Mouse (Mus musculus) B cell, adult (primary cell): Measurements from ENCODE around the gene D1Ertd622e. TPM values are rescaled to one million over a fixed set of nuclear protein-coding genes. Genes with fewer than 3 reads are reported as not detected.

Source experiments
- total RNA-seq: library from RNA; stranded (reverse); gene quantifications from 4 replicates; pipeline ENCODE4 v1.2.4, GENCODE M21; 2023; ENCODE audit not compliant: inconsistent age

D1Ertd622e gene
- total RNA-seq = 76.4 to 103 TPM (median 81.2 TPM) in 4 replicates

DNA sequence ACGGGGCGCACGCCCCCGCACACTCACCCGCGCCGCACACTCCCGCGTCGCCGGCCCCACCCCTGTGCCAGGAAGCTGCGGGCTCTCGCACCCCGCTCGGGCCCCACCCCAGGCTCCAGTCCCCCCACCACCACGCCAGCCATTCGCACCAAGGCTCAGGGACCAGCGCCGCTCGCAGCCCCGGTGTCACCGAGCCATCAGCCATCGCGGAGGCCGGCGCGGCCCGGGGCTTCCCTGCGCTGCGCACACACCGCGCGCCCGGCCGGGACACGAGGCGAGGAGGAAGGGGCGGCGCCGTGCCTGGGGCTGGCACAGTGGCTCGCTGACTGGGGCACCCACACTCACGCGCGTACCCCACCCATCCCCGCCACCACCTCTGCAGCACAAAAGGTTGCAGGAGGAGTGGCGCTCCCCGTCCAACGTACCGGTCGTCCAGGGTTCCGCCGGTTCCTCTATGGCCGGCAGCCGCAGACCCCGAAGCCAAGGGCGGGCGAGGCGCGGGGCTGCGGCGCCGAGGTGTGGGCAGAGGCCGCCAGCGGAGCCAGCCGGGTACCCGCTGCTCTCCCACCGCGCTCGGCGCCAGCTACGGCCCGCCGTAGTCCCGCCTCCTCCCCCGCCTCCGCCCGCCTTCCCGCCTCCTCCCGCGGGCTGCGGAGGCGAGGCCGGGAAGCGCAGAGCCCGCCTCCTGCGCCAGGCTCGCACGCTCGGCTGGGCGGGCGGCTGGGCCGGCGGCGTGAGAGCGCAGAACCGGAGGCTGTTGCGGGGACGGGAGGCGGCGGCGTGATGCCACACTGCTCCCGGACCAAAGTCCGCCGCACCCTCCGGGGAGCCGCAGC is at the start of gene D1Ertd622e:
Gene D1Ertd622e, minus strand, starts transcription at position 669 of the 836 bp plus-strand sequence.

Other genes with a start within 250 kb of the D1Ertd622e start
- gene Gin1, start 108.1 kb upstream of the D1Ertd622e start, total RNA-seq = 9.3 to 10.5 TPM (median 10.3 TPM) in 4 replicates
- 48.2 to 53.8 TPM (median 51.6 TPM) in 4 replicates for gene Ppip5k2, start 108.3 kb upstream of the D1Ertd622e start, total RNA-seq